Comparison of ENCODE assay signal across 13 mouse cellular contexts in genomic region chr5:146692976-146693361, GRCm38 (mm10).
DNase-seq lines count a peak whose midpoint lies in the region; ATAC-seq lines count a peak whose summit lies in the region.
"Had no signal": no experiment of that assay in that cellular context is flagged by ENCODE, and none has a peak within 500 bp of the region (broad histone marks: within the 10 kb centered on the region; RNA-seq: fewer than 3 reads in every experiment).

No protein-coding gene starts in this region.

- DNase-seq in kidney, adult 18-20 months: no peak
- DNase-seq in c-Kit-negative CD71-positive TER-119-positive erythroid progenitor cells, embryonic 14.5 days (ENCODE audit: low read depth, low spot score): peak; percentile 72
- DNase-seq in gastrocnemius, adult 18-20 months (ENCODE audit: low spot score): no peak
- no peak for DNase-seq in gastrocnemius, postnatal 36 days
- DNase-seq: cerebellum, adult 11-12 months; thymus, postnatal 36 days had no signal

- intact Hi-C loops in gastrocnemius, postnatal 36 days (cut with DNase I): no loop called here

- no peak overlapping the region for H3K4me2 ChIP-seq in kidney, embryonic 15.5 days
- H3K4me2 ChIP-seq in liver, embryonic 16.5 days (ENCODE audit: low read depth, low read length): peak overlapping the region; percentile 50
- H3K4me2 ChIP-seq: embryonic facial prominence, embryonic 12.5 days; hindbrain, embryonic 12.5 days; limb, embryonic 13.5 days had no signal

- H3K27me3 ChIP-seq in kidney, embryonic 15.5 days: no peaks in the 10 kb centered on the region
- no peaks in the 10 kb centered on the region for H3K27me3 ChIP-seq in erythroblast, embryonic 14.5 days (ENCODE audit: control insufficient read depth)
- no peaks in the 10 kb centered on the region for H3K27me3 ChIP-seq in liver, embryonic 16.5 days (ENCODE audit: control insufficient read depth, insufficient read depth, low read depth, low read length)
- H3K27me3 ChIP-seq: embryonic facial prominence, embryonic 12.5 days had no signal

- no peak for ATAC-seq in kidney, embryonic 15.5 days (replicated peaks; ENCODE audit: low FRiP score)
- ATAC-seq in liver, embryonic 16.5 days (ENCODE audit: low read depth): peak; percentile 79
- no peak for ATAC-seq in activated CD4-positive, CD25-positive, alpha-beta regulatory T cell, adult 4 months

- WGBS in kidney, embryonic 15.5 days: 57% methylated on average over 5 of the region's 5 CpGs
- WGBS in liver, embryonic 16.5 days (ENCODE audit: insufficient replicate concordance): 9% methylated on average over 5 of the region's 5 CpGs

- H3K27ac ChIP-seq in kidney, embryonic 15.5 days: peak overlapping the region; percentile 85
- peak overlapping the region; percentile 85 for H3K27ac ChIP-seq in liver, embryonic 16.5 days (ENCODE audit: low read length)
- H3K27ac ChIP-seq: embryonic facial prominence, embryonic 12.5 days; hindbrain, embryonic 12.5 days; limb, embryonic 13.5 days had no signal

- no peak overlapping the region for H3K9ac ChIP-seq in kidney, embryonic 15.5 days
- H3K9ac ChIP-seq in liver, embryonic 16.5 days (ENCODE audit: low read depth, low read length): peak overlapping the region; percentile 48
- H3K9ac ChIP-seq: embryonic facial prominence, embryonic 12.5 days; hindbrain, embryonic 12.5 days; limb, embryonic 13.5 days had no signal

- no peaks in the 10 kb centered on the region for H3K9me3 ChIP-seq in kidney, embryonic 15.5 days (replicated peaks)
- no peaks in the 10 kb centered on the region for H3K9me3 ChIP-seq in erythroblast, embryonic 14.5 days (ENCODE audit: control insufficient read depth, low read length)
- H3K9me3 ChIP-seq in liver, embryonic 16.5 days (replicated peaks; ENCODE audit: control insufficient read depth, low read length): no peaks in the 10 kb centered on the region
- H3K9me3 ChIP-seq: embryonic facial prominence, embryonic 12.5 days; hindbrain, embryonic 12.5 days; limb, embryonic 13.5 days had no signal

- H3K36me3 ChIP-seq in kidney, embryonic 15.5 days: no peaks in the 10 kb centered on the region
- no peaks in the 10 kb centered on the region; the same call in 1 of the 2 replicates for H3K36me3 ChIP-seq in erythroblast, embryonic 14.5 days (ENCODE audit: control insufficient read depth)
- no peaks in the 10 kb centered on the region for H3K36me3 ChIP-seq in liver, embryonic 16.5 days (ENCODE audit: control insufficient read depth, insufficient read depth)
- H3K36me3 ChIP-seq: embryonic facial prominence, embryonic 12.5 days; hindbrain, embryonic 12.5 days; limb, embryonic 13.5 days had no signal

- H3K4me3 ChIP-seq in kidney, embryonic 15.5 days (replicated peaks): no peak overlapping the region
- peak overlapping the region; percentile 47 for H3K4me3 ChIP-seq in erythroblast, embryonic 14.5 days (replicated peaks)
- H3K4me3 ChIP-seq in liver, embryonic 16.5 days (ENCODE audit: low read depth, low read length): 0 out of 2 replicates have a peak overlapping the region, but pooled peaks have one; percentile 1
- H3K4me3 ChIP-seq: embryonic facial prominence, embryonic 12.5 days; hindbrain, embryonic 12.5 days; limb, embryonic 13.5 days had no signal

- H3K4me1 ChIP-seq in kidney, embryonic 15.5 days: peaks cover 28% of the 10 kb centered on the region
- H3K4me1 ChIP-seq in erythroblast, embryonic 14.5 days (ENCODE audit: control insufficient read depth): peaks cover 79% of the 10 kb centered on the region
- H3K4me1 ChIP-seq in liver, embryonic 16.5 days (ENCODE audit: control insufficient read depth, low read depth, low read length): peaks cover 35% of the 10 kb centered on the region
- H3K4me1 ChIP-seq: embryonic facial prominence, embryonic 12.5 days had no signal
